Mouse (Mus musculus): Measurements from ENCODE around the gene Ssna1.

DNA sequence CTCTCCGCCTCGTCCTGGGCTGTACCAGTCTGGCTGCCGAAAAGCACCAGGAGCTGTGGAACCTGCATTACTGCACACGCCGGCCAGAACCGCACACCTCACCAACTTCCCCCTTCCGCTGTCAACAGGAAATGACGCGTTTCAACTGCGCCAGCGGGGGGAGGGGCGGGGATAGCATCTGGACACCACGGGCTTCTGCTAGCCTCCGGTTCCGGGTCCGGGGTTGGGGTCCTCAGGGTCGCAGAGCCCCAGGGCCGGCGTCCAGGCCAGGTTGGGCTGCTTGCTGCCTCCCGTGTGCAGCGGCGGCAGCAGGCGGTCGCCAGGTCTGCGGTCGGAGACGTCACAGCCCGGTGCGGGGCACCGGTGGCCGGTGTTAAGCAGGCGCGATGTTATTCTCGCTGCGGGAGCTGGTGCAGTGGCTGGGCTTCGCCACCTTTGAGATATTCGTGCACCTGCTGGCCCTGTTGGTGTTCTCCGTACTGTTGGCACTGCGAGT is 16.9 kb downstream of the Ssna1 start, which contains the start of gene Tmem203:
- peak; percentile 55 for TF ChIP-seq EP300 (IDR thresholded peaks at IDR 0.05; ENCODE audit: low read depth)
- TF ChIP-seq CTCF (IDR thresholded peaks at IDR 0.05; ENCODE audit: low read depth), result no peak

Measured in liver, embryonic 14.5 days (tissue).